Mouse (Mus musculus): ENCODE results near the gene Palm2.

DNA sequence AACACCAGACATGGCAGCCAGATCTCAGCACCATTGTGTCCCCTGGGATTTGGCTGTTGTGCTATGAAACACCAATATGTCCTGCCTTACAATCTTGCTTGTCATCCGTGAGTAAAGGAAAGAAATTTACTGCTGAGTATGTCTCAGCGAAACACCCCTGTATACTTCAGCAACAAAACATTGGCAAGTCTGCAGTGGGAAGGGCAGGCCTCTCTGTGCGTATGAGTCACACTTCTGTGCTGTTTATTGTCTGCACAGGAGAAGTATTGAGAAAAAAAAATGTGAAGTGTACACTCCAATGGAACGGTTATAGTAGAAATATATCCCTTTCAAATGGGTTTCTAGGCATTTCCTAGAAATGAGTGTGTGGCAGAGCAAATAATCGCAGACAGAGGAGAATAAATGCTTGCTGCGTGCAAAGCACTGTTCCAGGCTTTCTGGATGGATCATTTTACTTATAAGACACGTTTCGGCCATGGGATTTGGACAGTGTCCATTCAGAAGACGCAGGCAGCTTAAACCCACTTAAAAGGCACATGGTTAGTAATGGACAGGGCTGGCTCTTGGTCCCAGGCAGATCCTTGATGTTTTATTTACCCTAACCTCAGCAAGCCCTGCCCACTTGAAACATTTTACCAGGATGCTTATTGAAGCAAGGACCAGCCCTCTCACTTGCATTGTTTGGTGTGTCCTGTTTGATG is 202.9 kb downstream of the Palm2 start:
- no peak for TF ChIP-seq CTCF (IDR thresholded peaks at IDR 0.05; ENCODE audit: extremely low read depth, insufficient read depth, insufficient read length, insufficient replicate concordance)
- TF ChIP-seq POLR2A (IDR thresholded peaks at IDR 0.05; ENCODE audit: low read depth, low read length), result no peak

All from spleen, adult 2 months (tissue).